Mouse (Mus musculus): ENCODE data around the gene Msantd1.
"Not testable (repeated sequence)": the region's sequence is repeated elsewhere in the genome, so short reads cannot be mapped to it uniquely, and the experiment has no call there.

DNA sequence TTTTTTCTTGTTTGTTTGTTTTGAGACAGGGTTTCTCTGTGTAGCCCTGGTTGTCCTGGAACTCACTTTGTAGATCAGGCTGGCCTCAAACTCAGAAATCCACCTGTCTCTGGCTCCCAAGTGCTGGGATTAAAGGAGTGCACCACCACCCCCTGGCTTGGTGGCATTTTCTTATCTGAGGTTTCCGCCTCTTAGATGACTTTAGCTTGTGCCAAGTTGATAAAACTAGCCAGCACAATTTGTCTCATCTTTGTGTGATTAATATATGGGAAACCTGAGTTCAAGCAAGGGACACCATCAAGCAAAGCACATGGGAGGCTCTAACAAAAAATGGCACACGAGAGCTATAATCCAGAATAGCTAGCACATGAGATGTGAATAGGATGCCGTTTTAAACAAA is 27.5 kb upstream of the Msantd1 start:
- not testable (repeated sequence) for TF ChIP-seq CTCF, EP300 (IDR thresholded peaks at IDR 0.05; ENCODE audit: low read depth)

Data from heart, postnatal 0 days (tissue).